Mouse (Mus musculus) intestine, embryonic 15.5 days (tissue): ENCODE measurements around the gene Ugt1a8. TPM values are rescaled to one million over a fixed set of nuclear protein-coding genes. Genes with fewer than 3 reads are reported as not detected.
"Not testable (repeated sequence)": the region's sequence is repeated elsewhere in the genome, so short reads cannot be mapped to it uniquely, and the experiment has no call there.

ENCODE experiments used
- ATAC-seq: fragments of 200-750 bp; cut with Nextera tagmentation; 2 replicates; pipeline ENCODE4 v1.8.0; 2017; ENCODE audit warnings: moderate TSS enrichment, moderate library complexity
- H3K27ac ChIP-seq: fragments of 300-500 bp; sonication (generic); 2 replicates; pipeline ENCODE4 v1.5.1; 2015; ENCODE audit warnings: mild to moderate bottlenecking, inconsistent platforms
- H3K27me3 ChIP-seq: fragments of 300-500 bp; sonication (generic); replicated peaks from 2 replicates; pipeline ENCODE4 v1.6.1; 2015; ENCODE audit warnings: inconsistent platforms
- H3K36me3 ChIP-seq: fragments of 300-500 bp; sonication (generic); 2 replicates; pipeline ENCODE4 v1.6.1; 2015; ENCODE audit warnings: inconsistent platforms
- H3K4me1 ChIP-seq: fragments of 300-500 bp; sonication (generic); replicated peaks from 2 replicates; pipeline ENCODE4 v1.6.1; 2015; ENCODE audit warnings: inconsistent platforms
- H3K4me2 ChIP-seq: fragments of 300-500 bp; sonication (generic); replicated peaks from 2 replicates; pipeline ENCODE4 v1.6.1; 2015; ENCODE audit warnings: mild to moderate bottlenecking, inconsistent platforms
- H3K4me3 ChIP-seq: fragments of 300-500 bp; sonication (generic); replicated peaks from 2 replicates; pipeline ENCODE4 v1.5.1; 2015; ENCODE audit warnings: inconsistent platforms
- H3K9ac ChIP-seq: fragments of 300-500 bp; sonication (generic); 2 replicates; pipeline ENCODE4 v1.6.1; 2015; ENCODE audit warnings: inconsistent platforms
- H3K9me3 ChIP-seq: fragments of 300-500 bp; sonication (generic); 2 replicates; pipeline ENCODE4 v1.6.1; 2016; ENCODE audit warnings: inconsistent platforms
- WGBS: fragments of 180-500 bp; shearing (Covaris S2); methylation state at CpG from one replicate; pipeline ENCODE4 v1.1.7; 2015; 5-methylcytosine and 5-hydroxymethylcytosine counted together
- polyA plus RNA-seq: library from polyadenylated mRNA; unstranded; fragments of >200 nt; fragmentation: Nextera tagmentation; extraction: Ambion mirVana; gene quantifications from 2 replicates; pipeline ENCODE4 v1.2.1, GENCODE M21; 2015

The Ugt1a8 gene
- polyA plus RNA-seq, 1 experiment from 2014 or later: not detected

GRCm38 (mm10) chr1:88145278-88145677 lies 57.7 kb downstream of the Ugt1a8 start:
- H3K4me1 ChIP-seq, H3K4me2 ChIP-seq, H3K36me3 ChIP-seq, H3K4me3 ChIP-seq, H3K9me3 ChIP-seq, H3K27ac ChIP-seq, H3K27me3 ChIP-seq, H3K9ac ChIP-seq, ATAC-seq: not testable (repeated sequence)
- 70% methylated on average over 2 of the region's 2 CpGs for WGBS

GRCm38 (mm10) chr1:88150133-88150532 lies 62.5 kb downstream of the Ugt1a8 start:
- H3K4me2 ChIP-seq, H3K9me3 ChIP-seq, H3K4me1 ChIP-seq, H3K27me3 ChIP-seq, H3K36me3 ChIP-seq, H3K9ac ChIP-seq, H3K4me3 ChIP-seq, H3K27ac ChIP-seq: not testable (repeated sequence)
- 0 out of 2 replicates have a peak, but pooled peaks have one; percentile 41 for ATAC-seq
- WGBS: 82% methylated on average over 2 of the region's 2 CpGs

GRCm38 (mm10) chr1:88158430-88158829 lies 70.8 kb downstream of the Ugt1a8 start:
- Histone ChIP-seq H3K9me3 (no peaks in the 10 kb centered on the region), H3K4me3 (no peak overlapping the region), H3K4me1 (no peaks in the 10 kb centered on the region), H3K36me3 (no peaks in the 10 kb centered on the region), H3K9ac (no peak overlapping the region), H3K27me3 (no peaks in the 10 kb centered on the region), H3K4me2 (no peak overlapping the region), H3K27ac (no peak overlapping the region)
- ATAC-seq: no peak
- 61% methylated on average over 2 of the region's 2 CpGs for WGBS

GRCm38 (mm10) chr1:88165711-88166110 lies 78.1 kb downstream of the Ugt1a8 start, which contains the start of gene Ugt1a5:
Gene Ugt1a5 (plus strand): TSS chr1:88166012.
- no peak within 1 kb of the TSS for H3K4me2 ChIP-seq
- H3K9me3 ChIP-seq: no peaks in the 10 kb centered on the region
- H3K27ac ChIP-seq: no peak within 1 kb of the TSS
- no peak for ATAC-seq
- no peaks in the 10 kb centered on the region for H3K4me1 ChIP-seq
- H3K4me3 ChIP-seq: no peak within 1 kb of the TSS
- WGBS: 76% methylated on average over 5 of the region's 5 CpGs
- no peak within 1 kb of the TSS for H3K9ac ChIP-seq
- no peaks in the 10 kb centered on the region for H3K36me3 ChIP-seq
- H3K27me3 ChIP-seq: no peaks in the 10 kb centered on the region

GRCm38 (mm10) chr1:88172190-88172589 lies 84.6 kb downstream of the Ugt1a8 start:
- WGBS: 66% methylated on average over 7 of the region's 7 CpGs
- H3K4me1 ChIP-seq, H3K36me3 ChIP-seq, H3K9ac ChIP-seq, ATAC-seq, H3K9me3 ChIP-seq, H3K27ac ChIP-seq, H3K4me3 ChIP-seq, H3K4me2 ChIP-seq, H3K27me3 ChIP-seq: not testable (repeated sequence)

- H3K27me3 ChIP-seq: no peaks in the 10 kb centered on the region
- no peak for ATAC-seq
Measured at GRCm38 (mm10) chr1:88179657-88180056, 92.0 kb downstream of the Ugt1a8 start.

GRCm38 (mm10) chr1:88186325-88186935 lies 98.8 kb downstream of the Ugt1a8 start:
- no peak overlapping the region for H3K9ac ChIP-seq
- 86% methylated on average over 5 of the region's 5 CpGs for WGBS
- H3K4me3 ChIP-seq: no peak overlapping the region
- H3K4me2 ChIP-seq: no peak overlapping the region
- ATAC-seq: no peak
- H3K27ac ChIP-seq: no peak overlapping the region
- no peaks in the 10 kb centered on the region for H3K4me1 ChIP-seq
- H3K9me3 ChIP-seq: no peaks in the 10 kb centered on the region
- no peaks in the 10 kb centered on the region for H3K36me3 ChIP-seq
- no peaks in the 10 kb centered on the region for H3K27me3 ChIP-seq

More at GRCm38 (mm10) chr1:88179657-88180056, 92.0 kb downstream of the Ugt1a8 start:
- Histone ChIP-seq H3K27ac (no peak overlapping the region), H3K4me1 (no peaks in the 10 kb centered on the region), H3K9ac (no peak overlapping the region), H3K9me3 (no peaks in the 10 kb centered on the region), H3K36me3 (no peaks in the 10 kb centered on the region), H3K4me2 (no peak overlapping the region), H3K4me3 (no peak overlapping the region)
- WGBS: 90% methylated on average over 1 of the region's 1 CpGs

- Histone ChIP-seq H3K4me3 (no peak overlapping the region), H3K27me3 (no peaks in the 10 kb centered on the region), H3K9ac (no peak overlapping the region), H3K36me3 (no peaks in the 10 kb centered on the region), H3K4me2 (no peak overlapping the region), H3K27ac (no peak overlapping the region), H3K4me1 (no peaks in the 10 kb centered on the region), H3K9me3 (no peaks in the 10 kb centered on the region)
- no peak for ATAC-seq
- WGBS: 68% methylated on average over 3 of the region's 3 CpGs
Measured at GRCm38 (mm10) chr1:88192136-88192535, 104.5 kb downstream of the Ugt1a8 start.

- H3K4me1 ChIP-seq: 0 out of 2 replicates have a peak, but pooled peaks cover 4% of the 10 kb centered on the region
Measured at GRCm38 (mm10) chr1:88195687-88196086, 108.1 kb downstream of the Ugt1a8 start.

GRCm38 (mm10) chr1:88197443-88197842 lies 109.8 kb downstream of the Ugt1a8 start:
- Histone ChIP-seq H3K4me1 (0 out of 2 replicates have a peak, but pooled peaks cover 4% of the 10 kb centered on the region), H3K27ac (no peak overlapping the region), H3K4me3 (no peak overlapping the region), H3K36me3 (no peaks in the 10 kb centered on the region), H3K9ac (no peak overlapping the region), H3K27me3 (no peaks in the 10 kb centered on the region), H3K9me3 (no peaks in the 10 kb centered on the region), H3K4me2 (no peak overlapping the region)
- ATAC-seq: no peak
- WGBS: 75% methylated on average over 3 of the region's 3 CpGs

More at GRCm38 (mm10) chr1:88195687-88196086, 108.1 kb downstream of the Ugt1a8 start:
- ATAC-seq: no peak
- H3K4me2 ChIP-seq: no peak overlapping the region
- no peak overlapping the region for H3K9ac ChIP-seq
- H3K27me3 ChIP-seq: no peaks in the 10 kb centered on the region
- no peaks in the 10 kb centered on the region for H3K9me3 ChIP-seq
- WGBS: 82% methylated on average over 1 of the region's 1 CpGs
- no peak overlapping the region for H3K27ac ChIP-seq
- no peak overlapping the region for H3K4me3 ChIP-seq
- H3K36me3 ChIP-seq: no peaks in the 10 kb centered on the region

GRCm38 (mm10) chr1:88199996-88200395 lies 112.4 kb downstream of the Ugt1a8 start:
- H3K9me3 ChIP-seq: peaks cover 3% of the 10 kb centered on the region; the same call in 1 of the 2 replicates

GRCm38 (mm10) chr1:88200456-88200855 lies 112.8 kb downstream of the Ugt1a8 start, which contains the start of gene Ugt1a2:
Gene Ugt1a2 (plus strand): TSS chr1:88200601.
- WGBS: 68% methylated on average over 7 of the region's 7 CpGs

More at GRCm38 (mm10) chr1:88199996-88200395, 112.4 kb downstream of the Ugt1a8 start:
- Histone ChIP-seq H3K36me3 (no peaks in the 10 kb centered on the region), H3K4me2 (no peak overlapping the region), H3K9ac (no peak overlapping the region), H3K27ac (no peak overlapping the region), H3K27me3 (no peaks in the 10 kb centered on the region), H3K4me1 (peaks cover 5% of the 10 kb centered on the region; the same call in 1 of the 2 replicates), H3K4me3 (no peak overlapping the region)
- no peak for ATAC-seq
- 60% methylated on average over 2 of the region's 2 CpGs for WGBS

More at GRCm38 (mm10) chr1:88200456-88200855, 112.8 kb downstream of the Ugt1a8 start, which contains the start of gene Ugt1a2:
- Histone ChIP-seq H3K4me1 (peaks cover 9% of the 10 kb centered on the region; the same call in 1 of the 2 replicates), H3K36me3 (no peaks in the 10 kb centered on the region), H3K27me3 (no peaks in the 10 kb centered on the region), H3K4me3 (no peak within 1 kb of the TSS), H3K4me2 (no peak within 1 kb of the TSS), H3K9ac (no peak within 1 kb of the TSS), H3K27ac (no peak within 1 kb of the TSS), H3K9me3 (peaks cover 3% of the 10 kb centered on the region; the same call in 1 of the 2 replicates)
- ATAC-seq: no peak
